Mouse (Mus musculus) lung, postnatal 0 days (tissue): ENCODE results near the gene Aebp1. TPM values are rescaled to one million over a fixed set of nuclear protein-coding genes. Genes with fewer than 3 reads are reported as not detected.
A peak's percentile ranks its signal among the peaks of the same experiment; 100 is the strongest.

Experiments
- ATAC-seq: fragments of 200-750 bp; cut with Nextera tagmentation; 2 replicates; pipeline ENCODE4 v1.8.0; 2017; ENCODE audit warnings: moderate library complexity
- DNase-seq: peaks from one replicate; pipeline ENCODE4 v3.0.0-alpha.2; 2016; ENCODE audit warnings: low spot score
- H3K27ac ChIP-seq: fragments of 300-500 bp; sonication (generic); 2 replicates; pipeline ENCODE4 v1.5.1; 2014; ENCODE audit warnings: antibody characterized with exemption, mild to moderate bottlenecking, low read length, mixed read lengths
- H3K27me3 ChIP-seq: fragments of 300-500 bp; sonication (generic); replicated peaks from 2 replicates; pipeline ENCODE4 v1.6.1; 2014; ENCODE audit warnings: low read length, mixed read lengths; ENCODE audit not compliant: insufficient read depth
- H3K36me3 ChIP-seq: fragments of 300-500 bp; sonication (generic); 2 replicates; pipeline ENCODE4 v1.6.1; 2014; ENCODE audit warnings: low read length, mixed read lengths; ENCODE audit not compliant: insufficient read depth
- H3K4me1 ChIP-seq: fragments of 300-500 bp; sonication (generic); 2 replicates; pipeline ENCODE4 v1.6.1; 2014; ENCODE audit warnings: antibody characterized with exemption, low read depth, low read length, mixed read lengths; ENCODE audit not compliant: insufficient read depth
- H3K4me2 ChIP-seq: fragments of 300-500 bp; sonication (generic); replicated peaks from 2 replicates; pipeline ENCODE4 v1.6.1; 2014; ENCODE audit warnings: low read depth, mild to moderate bottlenecking, low read length, moderate library complexity, mixed read lengths
- H3K4me3 ChIP-seq: fragments of 300-500 bp; sonication (generic); 2 replicates; pipeline ENCODE4 v1.5.1; 2014; ENCODE audit warnings: low read depth, low read length
- H3K9ac ChIP-seq: fragments of 300-500 bp; sonication (generic); replicated peaks from 2 replicates; pipeline ENCODE4 v1.6.1; 2014; ENCODE audit warnings: low read depth, mild to moderate bottlenecking
- H3K9me3 ChIP-seq: fragments of 300-500 bp; sonication (generic); 2 replicates; pipeline ENCODE4 v1.6.1; 2016; ENCODE audit warnings: low read length, mixed read lengths
- CTCF ChIP-seq: IDR thresholded peaks from 2 replicates; pipeline ENCODE4 v1.5.1; 2016; ENCODE audit warnings: antibody characterized with exemption, mild to moderate bottlenecking
- EP300 ChIP-seq: IDR thresholded peaks from 2 replicates; pipeline ENCODE4 v1.6.1; 2016; ENCODE audit warnings: antibody characterized with exemption, mild to moderate bottlenecking, control low read depth
- WGBS: fragments of 180-500 bp; shearing (Covaris S2); extraction: QIAGEN DNeasy Blood & Tissue Kit; methylation state at CpG from one replicate; pipeline ENCODE4 v1.1.7; 2014; 5-methylcytosine and 5-hydroxymethylcytosine counted together
- polyA plus RNA-seq: library from polyadenylated mRNA; unstranded; fragments of >200 nt; fragmentation: Nextera tagmentation; extraction: Ambion mirVana; gene quantifications from 2 replicates; pipeline ENCODE4 v1.2.1, GENCODE M21; 2015

Aebp1 gene
- polyA plus RNA-seq, 1 experiment from 2014 or later = 22.3 TPM

DNA sequence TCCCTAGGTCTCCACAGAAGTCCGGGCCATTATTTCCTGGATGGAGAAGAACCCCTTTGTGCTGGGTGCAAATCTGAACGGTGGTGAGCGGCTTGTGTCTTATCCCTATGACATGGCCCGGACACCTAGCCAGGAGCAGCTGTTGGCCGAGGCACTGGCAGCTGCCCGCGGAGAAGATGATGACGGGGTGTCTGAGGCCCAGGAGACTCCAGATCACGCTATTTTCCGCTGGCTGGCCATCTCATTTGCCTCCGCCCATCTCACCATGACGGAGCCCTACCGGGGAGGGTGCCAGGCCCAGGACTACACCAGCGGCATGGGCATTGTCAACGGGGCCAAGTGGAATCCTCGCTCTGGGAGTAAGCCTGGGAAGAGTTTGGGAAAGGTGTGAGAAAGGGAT is 8.3 kb downstream of the Aebp1 start:
- H3K4me3 ChIP-seq = no peak overlapping the region
- ATAC-seq = no peak
- H3K4me1 ChIP-seq = no peaks in the 10 kb centered on the region
- no peak overlapping the region for H3K9ac ChIP-seq
- no peaks in the 10 kb centered on the region for H3K27me3 ChIP-seq
- no peaks in the 10 kb centered on the region for H3K9me3 ChIP-seq
- no peak overlapping the region for H3K4me2 ChIP-seq
- peaks cover 29% of the 10 kb centered on the region; the same call in 1 of the 2 replicates for H3K36me3 ChIP-seq
- WGBS = 84% methylated on average over 16 of the region's 16 CpGs
- H3K27ac ChIP-seq = no peak overlapping the region
- TF ChIP-seq EP300 (no peak), CTCF (no peak)
- DNase-seq = no peak

GRCm38 (mm10) chr11:5872707-5873106 is 11.0 kb downstream of the Aebp1 start:
- TF ChIP-seq CTCF = no peak
- no peak for TF ChIP-seq EP300

GRCm38 (mm10) chr11:5873192-5873591 is 11.4 kb downstream of the Aebp1 start:
- H3K4me2 ChIP-seq = no peak overlapping the region
- H3K4me3 ChIP-seq = no peak overlapping the region
- H3K36me3 ChIP-seq = peaks cover 29% of the 10 kb centered on the region; the same call in 1 of the 2 replicates
- DNase-seq (no peak), ATAC-seq (no peak)
- H3K9me3 ChIP-seq = no peaks in the 10 kb centered on the region
- H3K27ac ChIP-seq = no peak overlapping the region
- WGBS = 98% methylated on average over 9 of the region's 9 CpGs
- TF ChIP-seq EP300 (no peak), CTCF (no peak)
- H3K4me1 ChIP-seq = peaks cover 5% of the 10 kb centered on the region; the same call in 1 of the 2 replicates
- H3K9ac ChIP-seq = no peak overlapping the region
- H3K27me3 ChIP-seq = no peaks in the 10 kb centered on the region

More at GRCm38 (mm10) chr11:5872707-5873106, 11.0 kb downstream of the Aebp1 start:
- no peak overlapping the region for H3K27ac ChIP-seq
- no peaks in the 10 kb centered on the region for H3K27me3 ChIP-seq
- 92% methylated on average over 11 of the region's 11 CpGs for WGBS
- H3K9me3 ChIP-seq = no peaks in the 10 kb centered on the region
- no peak for ATAC-seq
- no peak overlapping the region for H3K4me3 ChIP-seq
- no peak overlapping the region for H3K4me2 ChIP-seq
- no peak for DNase-seq
- H3K9ac ChIP-seq = no peak overlapping the region
- H3K4me1 ChIP-seq = peaks cover 5% of the 10 kb centered on the region; the same call in 1 of the 2 replicates
- H3K36me3 ChIP-seq = peaks cover 29% of the 10 kb centered on the region; the same call in 1 of the 2 replicates

DNA sequence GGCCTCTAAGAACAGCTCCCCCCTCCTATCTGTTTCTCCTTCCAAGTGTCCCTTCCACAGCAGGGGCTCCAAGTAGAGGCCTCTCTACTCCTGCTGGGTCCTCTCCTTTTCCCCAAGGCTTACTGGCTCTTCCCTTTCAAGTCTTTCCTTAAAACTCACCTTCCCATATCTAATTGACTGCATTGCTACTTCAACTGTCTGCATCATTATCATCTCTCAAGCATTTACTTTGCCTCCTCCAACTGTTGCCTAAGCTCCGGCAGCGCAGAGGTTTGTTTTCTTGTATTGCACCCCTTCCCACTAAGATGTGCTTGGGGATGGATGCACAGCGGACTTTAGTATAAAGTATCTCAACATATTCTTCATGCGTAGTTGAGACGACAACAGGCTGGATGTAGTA is 15.7 kb downstream of the Aebp1 start:
- 0 out of 2 replicates have a peak overlapping the region, but pooled peaks have one; percentile 39 for H3K9ac ChIP-seq
- DNase-seq = no peak
- peak overlapping the region; percentile 68 for H3K4me2 ChIP-seq
- H3K4me3 ChIP-seq = peak overlapping the region; percentile 65
- no peak for ATAC-seq
- H3K36me3 ChIP-seq = peaks cover 20% of the 10 kb centered on the region; the same call in 1 of the 2 replicates
- H3K4me1 ChIP-seq = peaks cover 5% of the 10 kb centered on the region; the same call in 1 of the 2 replicates
- H3K27me3 ChIP-seq = no peaks in the 10 kb centered on the region
- WGBS = 3% methylated on average over 5 of the region's 5 CpGs
- no peak for TF ChIP-seq EP300
- no peak for TF ChIP-seq CTCF
- H3K9me3 ChIP-seq = no peaks in the 10 kb centered on the region
- H3K27ac ChIP-seq = no peak overlapping the region

DNA sequence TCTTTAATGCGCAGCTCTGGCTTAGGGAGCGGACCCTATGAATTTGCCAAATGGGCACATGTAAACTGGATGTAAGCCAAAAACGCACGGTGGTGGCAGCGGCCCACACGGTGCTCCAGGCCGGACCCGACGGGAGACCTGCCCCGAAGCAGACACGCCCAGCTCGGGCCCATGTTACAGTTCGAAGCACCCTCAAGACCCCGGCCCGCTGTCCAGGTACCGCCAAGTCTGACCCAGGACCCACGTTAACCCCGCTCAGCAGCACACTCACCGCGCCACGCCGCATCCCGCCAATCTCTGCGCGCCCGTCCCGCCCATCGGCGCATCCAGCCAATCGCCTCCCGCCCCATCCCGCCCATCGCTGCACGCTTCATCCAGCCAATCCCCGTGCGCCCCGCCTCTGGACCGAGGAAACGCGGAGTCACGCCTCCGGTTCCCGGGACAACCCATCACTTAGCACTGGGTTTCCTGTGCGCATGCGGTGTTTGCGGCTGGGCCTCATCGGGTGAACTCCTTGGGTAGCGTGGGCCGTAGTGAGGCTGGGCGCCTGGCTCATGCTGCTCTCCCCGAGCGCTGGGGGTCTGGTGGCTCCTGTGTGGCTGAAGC is 16.3 kb downstream of the Aebp1 start, which contains the start of gene Pold2:
Gene Pold2, minus strand, starts transcription at position 372 of the 606 bp plus-strand sequence.
- peaks cover 15% of the 10 kb centered on the region; the same call in 1 of the 2 replicates for H3K36me3 ChIP-seq
- peaks cover 5% of the 10 kb centered on the region; the same call in 1 of the 2 replicates for H3K4me1 ChIP-seq
- peak; percentile 99 for ATAC-seq
- TF ChIP-seq CTCF = no peak
- TF ChIP-seq EP300 = no peak
- peak; percentile 98 for DNase-seq
- no peaks in the 10 kb centered on the region for H3K9me3 ChIP-seq
- no peaks in the 10 kb centered on the region for H3K27me3 ChIP-seq
- peak within 1 kb of the TSS; percentile 39; the same call in 1 of the 2 replicates for H3K9ac ChIP-seq
- peak within 1 kb of the TSS; percentile 80 for H3K27ac ChIP-seq
- WGBS = under 1% methylated on average over 51 of the region's 52 CpGs
- H3K4me3 ChIP-seq = peak within 1 kb of the TSS; percentile 65
- H3K4me2 ChIP-seq = peak within 1 kb of the TSS; percentile 68

DNA sequence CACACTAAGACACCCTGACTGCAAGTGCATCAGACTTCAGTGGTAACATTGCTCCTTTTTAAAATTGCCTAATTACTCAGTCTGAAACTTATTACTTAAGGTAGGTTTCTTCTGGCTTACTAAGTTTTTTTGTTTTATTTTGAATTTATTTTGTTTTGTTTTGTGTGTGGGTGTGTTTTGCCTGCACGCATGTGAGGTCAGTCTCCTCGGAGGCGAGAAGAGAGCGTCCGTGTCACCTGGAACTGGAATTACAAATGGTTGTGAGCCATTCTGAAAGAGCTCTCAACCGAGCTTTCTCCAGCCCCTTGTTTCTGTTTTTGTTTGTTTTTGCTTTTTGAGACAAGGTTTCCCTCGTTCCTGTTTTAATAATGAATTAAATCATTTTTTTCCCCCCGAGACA is 16.9 kb downstream of the Aebp1 start:
- H3K36me3 ChIP-seq = peaks cover 8% of the 10 kb centered on the region; the same call in 1 of the 2 replicates
- H3K27me3 ChIP-seq = no peaks in the 10 kb centered on the region
- no peak overlapping the region for H3K9ac ChIP-seq
- DNase-seq (no peak), ATAC-seq (no peak)
- H3K9me3 ChIP-seq = no peaks in the 10 kb centered on the region
- H3K27ac ChIP-seq = peak overlapping the region; percentile 80
- peak overlapping the region; percentile 68 for H3K4me2 ChIP-seq
- peaks cover 5% of the 10 kb centered on the region; the same call in 1 of the 2 replicates for H3K4me1 ChIP-seq
- H3K4me3 ChIP-seq = peak overlapping the region; percentile 65; the same call in 1 of the 2 replicates
- WGBS = 13% methylated on average over 8 of the region's 8 CpGs
- TF ChIP-seq CTCF = no peak
- peak; percentile 8; the same call in 1 of the 2 replicates for TF ChIP-seq EP300
